Mouse (Mus musculus) kidney, postnatal 0 days (tissue): ENCODE results near the gene Napsa. TPM values are rescaled to one million over a fixed set of nuclear protein-coding genes. Genes with fewer than 3 reads are reported as not detected.
A peak's percentile ranks its signal among the peaks of the same experiment; 100 is the strongest.

Experiments used
- ATAC-seq: fragments of 200-750 bp; cut with Nextera tagmentation; replicated peaks from 2 replicates; pipeline ENCODE4 v1.8.0; 2017; ENCODE audit warnings: low read depth, moderate number of reproducible peaks, moderate TSS enrichment, moderate library complexity; ENCODE audit not compliant: low FRiP score
- DNase-seq: peaks from one replicate; pipeline ENCODE4 v3.0.0-alpha.2; 2016; ENCODE audit warnings: low spot score
- H3K27ac ChIP-seq: fragments of 300-500 bp; sonication (generic); 2 replicates; pipeline ENCODE4 v1.5.1; 2014; ENCODE audit warnings: mild to moderate bottlenecking
- H3K27me3 ChIP-seq: fragments of 300-500 bp; sonication (generic); 2 replicates; pipeline ENCODE4 v1.6.1; 2014; ENCODE audit warnings: low read length, mixed read lengths; ENCODE audit not compliant: insufficient read depth
- H3K36me3 ChIP-seq: fragments of 300-500 bp; sonication (generic); 2 replicates; pipeline ENCODE4 v1.6.1; 2014; ENCODE audit warnings: low read length, mixed read lengths; ENCODE audit not compliant: insufficient read depth
- H3K4me1 ChIP-seq: fragments of 300-500 bp; sonication (generic); replicated peaks from 2 replicates; pipeline ENCODE4 v1.6.1; 2014; ENCODE audit warnings: antibody characterized with exemption, low read length, mixed read lengths; ENCODE audit not compliant: insufficient read depth
- H3K4me2 ChIP-seq: fragments of 300-500 bp; sonication (generic); 2 replicates; pipeline ENCODE4 v1.6.1; 2014; ENCODE audit warnings: mild to moderate bottlenecking, low read length, moderate library complexity, mixed read lengths
- H3K4me3 ChIP-seq: fragments of 300-500 bp; sonication (generic); replicated peaks from 2 replicates; pipeline ENCODE4 v1.5.1; 2014; ENCODE audit warnings: low read depth, low read length
- H3K9ac ChIP-seq: fragments of 300-500 bp; sonication (generic); 2 replicates; pipeline ENCODE4 v1.6.1; 2014; ENCODE audit warnings: low read depth, low read length
- H3K9me3 ChIP-seq: fragments of 300-500 bp; sonication (generic); replicated peaks from 2 replicates; pipeline ENCODE4 v1.6.1; 2016; ENCODE audit warnings: low read length, inconsistent platforms, mixed read lengths
- CTCF ChIP-seq: IDR thresholded peaks from 2 replicates; pipeline ENCODE4 v1.5.1; 2016; ENCODE audit warnings: antibody characterized with exemption, low read depth, mild to moderate bottlenecking, moderate library complexity
- WGBS: fragments of 180-500 bp; shearing (Covaris S2); extraction: QIAGEN DNeasy Blood & Tissue Kit; methylation state at CpG from one replicate; pipeline ENCODE4 v1.1.7; 2014; 5-methylcytosine and 5-hydroxymethylcytosine counted together
- polyA plus RNA-seq: library from polyadenylated mRNA; unstranded; fragments of >200 nt; fragmentation: Nextera tagmentation; extraction: Ambion mirVana; gene quantifications from 2 replicates; pipeline ENCODE4 v1.2.1, GENCODE M21; 2015

Napsa gene
- polyA plus RNA-seq, 1 experiment from 2014 or later, result 408 TPM

- no peak overlapping the region for H3K4me3 ChIP-seq
- H3K9ac ChIP-seq, result no peak overlapping the region
- no peaks in the 10 kb centered on the region for H3K4me1 ChIP-seq
- 5% methylated on average over 20 of the region's 20 CpGs for WGBS
- H3K36me3 ChIP-seq, result no peaks in the 10 kb centered on the region
- H3K27ac ChIP-seq, result no peak overlapping the region
- TF ChIP-seq CTCF, result no peak
- H3K4me2 ChIP-seq, result no peak overlapping the region
- H3K27me3 ChIP-seq, result 0 out of 2 replicates have a peak, but pooled peaks cover 6% of the 10 kb centered on the region
- ATAC-seq (no peak), DNase-seq (no peak)
- no peaks in the 10 kb centered on the region for H3K9me3 ChIP-seq
Observed at GRCm38 (mm10) chr7:44614041-44614688, 42.0 kb downstream of the Napsa start.

GRCm38 (mm10) chr7:44615309-44615708 lies 43.1 kb downstream of the Napsa start:
- no peak for TF ChIP-seq CTCF

GRCm38 (mm10) chr7:44615987-44616386 lies 43.8 kb downstream of the Napsa start:
- no peak for DNase-seq
- ATAC-seq, result no peak
- no peak overlapping the region for H3K27ac ChIP-seq
- no peaks in the 10 kb centered on the region for H3K4me1 ChIP-seq
- no peak overlapping the region for H3K4me3 ChIP-seq
- WGBS, result 83% methylated on average over 14 of the region's 14 CpGs
- no peak overlapping the region for H3K4me2 ChIP-seq
- H3K9ac ChIP-seq, result no peak overlapping the region
- H3K36me3 ChIP-seq, result no peaks in the 10 kb centered on the region
- TF ChIP-seq CTCF, result no peak
- H3K9me3 ChIP-seq, result no peaks in the 10 kb centered on the region
- H3K27me3 ChIP-seq, result 0 out of 2 replicates have a peak, but pooled peaks cover 5% of the 10 kb centered on the region

More at GRCm38 (mm10) chr7:44615309-44615708, 43.1 kb downstream of the Napsa start:
- no peak overlapping the region for H3K4me3 ChIP-seq
- H3K27me3 ChIP-seq, result 0 out of 2 replicates have a peak, but pooled peaks cover 5% of the 10 kb centered on the region
- H3K36me3 ChIP-seq, result no peaks in the 10 kb centered on the region
- no peak overlapping the region for H3K9ac ChIP-seq
- DNase-seq (no peak), ATAC-seq (no peak)
- WGBS, result 8% methylated on average over 10 of the region's 10 CpGs
- no peak overlapping the region for H3K27ac ChIP-seq
- H3K9me3 ChIP-seq, result no peaks in the 10 kb centered on the region
- no peaks in the 10 kb centered on the region for H3K4me1 ChIP-seq
- H3K4me2 ChIP-seq, result no peak overlapping the region

GRCm38 (mm10) chr7:44617059-44617458 lies 44.9 kb downstream of the Napsa start:
- Histone ChIP-seq H3K9me3 (no peaks in the 10 kb centered on the region), H3K4me2 (no peak overlapping the region), H3K9ac (no peak overlapping the region), H3K4me3 (no peak overlapping the region), H3K27ac (no peak overlapping the region), H3K27me3 (0 out of 2 replicates have a peak, but pooled peaks cover 5% of the 10 kb centered on the region), H3K4me1 (no peaks in the 10 kb centered on the region), H3K36me3 (no peaks in the 10 kb centered on the region)
- whole genome bisulfite sequencing, result 82% methylated on average over 3 of the region's 3 CpGs
- no peak for DNase-seq
- ATAC-seq, result no peak
- peak; percentile 34; the same call in 1 of the 2 replicates for TF ChIP-seq CTCF

GRCm38 (mm10) chr7:44623714-44624542 lies 51.7 kb downstream of the Napsa start:
- Histone ChIP-seq H3K36me3 (no peaks in the 10 kb centered on the region), H3K4me2 (no peak overlapping the region), H3K9ac (no peak overlapping the region), H3K27ac (no peak overlapping the region), H3K9me3 (no peaks in the 10 kb centered on the region), H3K4me3 (no peak overlapping the region), H3K27me3 (no peaks in the 10 kb centered on the region), H3K4me1 (no peaks in the 10 kb centered on the region)
- ATAC-seq (no peak), DNase-seq (peak; percentile 26)
- 39% methylated on average over 18 of the region's 18 CpGs for WGBS
- no peak for TF ChIP-seq CTCF

GRCm38 (mm10) chr7:44624543-44624826 lies 52.3 kb downstream of the Napsa start:
- H3K9me3 ChIP-seq, result no peaks in the 10 kb centered on the region
- TF ChIP-seq CTCF, result no peak
- ATAC-seq (no peak), DNase-seq (no peak)
- H3K4me2 ChIP-seq, result no peak overlapping the region
- H3K4me1 ChIP-seq, result no peaks in the 10 kb centered on the region
- WGBS, result 73% methylated on average over 3 of the region's 3 CpGs
- no peaks in the 10 kb centered on the region for H3K27me3 ChIP-seq
- H3K36me3 ChIP-seq, result no peaks in the 10 kb centered on the region
- H3K27ac ChIP-seq, result no peak overlapping the region
- no peak overlapping the region for H3K4me3 ChIP-seq
- H3K9ac ChIP-seq, result no peak overlapping the region
